Mouse (Mus musculus) lung, embryonic 16.5 days (tissue): Measurements from ENCODE around the gene Gm10330. TPM values are rescaled to one million over a fixed set of nuclear protein-coding genes. Genes with fewer than 3 reads are reported as not detected.
"Not testable (repeated sequence)": the region's sequence is repeated elsewhere in the genome, so short reads cannot be mapped to it uniquely, and the experiment has no call there.

ENCODE experiments used
- ATAC-seq: fragments of 200-750 bp; cut with Nextera tagmentation; 2 replicates; pipeline ENCODE4 v1.8.0; 2017; ENCODE audit warnings: low read depth, mild to moderate bottlenecking, moderate library complexity
- H3K27ac ChIP-seq: fragments of 300-500 bp; sonication (generic); 2 replicates; pipeline ENCODE4 v1.5.1; 2014; ENCODE audit warnings: mild to moderate bottlenecking, control low read depth, low read length
- H3K27me3 ChIP-seq: fragments of 300-500 bp; sonication (generic); 2 replicates; pipeline ENCODE4 v1.6.1; 2014; ENCODE audit warnings: low read depth, low read length, mixed read lengths; ENCODE audit not compliant: control insufficient read depth, insufficient read depth
- H3K36me3 ChIP-seq: fragments of 300-500 bp; sonication (generic); 2 replicates; pipeline ENCODE4 v1.6.1; 2014; ENCODE audit warnings: low read length; ENCODE audit not compliant: control insufficient read depth, insufficient read depth
- H3K4me1 ChIP-seq: fragments of 300-500 bp; sonication (generic); replicated peaks from 2 replicates; pipeline ENCODE4 v1.6.1; 2014; ENCODE audit warnings: low read length, mixed read lengths; ENCODE audit not compliant: control insufficient read depth, insufficient read depth
- H3K4me2 ChIP-seq: fragments of 300-500 bp; sonication (generic); 2 replicates; pipeline ENCODE4 v1.6.1; 2014; ENCODE audit warnings: low read depth, low read length, control low read depth
- H3K4me3 ChIP-seq: fragments of 300-500 bp; sonication (generic); 2 replicates; pipeline ENCODE4 v1.5.1; 2014; ENCODE audit warnings: mild to moderate bottlenecking, low read length, control low read depth
- H3K9ac ChIP-seq: fragments of 300-500 bp; sonication (generic); 2 replicates; pipeline ENCODE4 v1.6.1; 2014; ENCODE audit warnings: low read length, control low read depth
- H3K9me3 ChIP-seq: fragments of 300-500 bp; sonication (generic); 2 replicates; pipeline ENCODE4 v1.6.1; 2016; ENCODE audit warnings: low read length; ENCODE audit not compliant: control insufficient read depth
- WGBS: fragments of 180-500 bp; shearing (Covaris S2); extraction: QIAGEN DNeasy Blood & Tissue Kit; methylation state at CpG from one replicate; pipeline ENCODE4 v1.1.7; 2014; 5-methylcytosine and 5-hydroxymethylcytosine counted together
- polyA plus RNA-seq: library from polyadenylated mRNA; unstranded; fragments of >200 nt; fragmentation: Nextera tagmentation; extraction: Ambion mirVana; gene quantifications from 2 replicates; pipeline ENCODE4 v1.2.1, GENCODE M21; 2015

Gene Gm10330
- 0.20 and 0.51 TPM in 2 replicates for polyA plus RNA-seq

GRCm38 (mm10) chr12:23780165-23780564 lies at the start of gene Gm10330:
Gene Gm10330 (minus strand): TSS chr12:23780265.
- not testable (repeated sequence) for H3K27ac ChIP-seq, H3K36me3 ChIP-seq, H3K4me1 ChIP-seq, ATAC-seq, H3K4me3 ChIP-seq, H3K4me2 ChIP-seq, H3K9me3 ChIP-seq, H3K27me3 ChIP-seq, H3K9ac ChIP-seq
- 100% methylated on average over 1 of the region's 1 CpGs for WGBS

DNA sequence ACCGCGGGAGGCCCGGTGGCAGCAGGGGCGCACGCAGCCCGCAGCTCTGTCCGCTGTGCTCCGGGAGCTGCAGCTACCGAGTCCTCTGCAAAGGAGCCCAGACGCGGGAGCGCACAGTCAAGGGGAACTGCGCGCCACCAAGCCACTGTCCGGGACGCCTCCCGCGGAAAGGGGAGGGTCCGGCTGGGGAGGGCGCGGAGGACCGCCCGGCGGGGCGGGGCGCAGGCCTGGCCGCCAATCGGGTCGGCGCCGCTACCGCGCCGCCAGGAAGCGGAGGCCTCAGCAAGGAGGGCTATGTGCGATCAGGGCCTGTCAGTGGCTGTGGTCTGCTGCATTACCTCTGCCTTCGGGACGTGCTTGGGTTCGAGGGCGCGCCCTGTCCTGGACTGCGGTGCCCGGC lies 20.7 kb upstream of the Gm10330 start:
- not testable (repeated sequence) for H3K36me3 ChIP-seq, H3K9me3 ChIP-seq, H3K4me2 ChIP-seq, ATAC-seq, H3K4me3 ChIP-seq, H3K9ac ChIP-seq, H3K4me1 ChIP-seq, H3K27ac ChIP-seq, H3K27me3 ChIP-seq
- 19% methylated on average over 28 of the region's 43 CpGs for whole genome bisulfite sequencing

- not testable (repeated sequence) for H3K4me1 ChIP-seq, H3K36me3 ChIP-seq, H3K4me3 ChIP-seq, ATAC-seq, H3K4me2 ChIP-seq, H3K27me3 ChIP-seq, H3K9me3 ChIP-seq, H3K9ac ChIP-seq, H3K27ac ChIP-seq
- WGBS: 18% methylated on average over 22 of the region's 48 CpGs
Observed at GRCm38 (mm10) chr12:23800366-23800765, 20.3 kb upstream of the Gm10330 start.
